Mouse (Mus musculus) lung, embryonic 14.5 days (tissue): ENCODE measurements around the gene Fbxo8. TPM values are rescaled to one million over a fixed set of nuclear protein-coding genes. Genes with fewer than 3 reads are reported as not detected.
A peak's percentile ranks its signal among the peaks of the same experiment; 100 is the strongest.

Source experiments
- ATAC-seq: fragments of 200-750 bp; cut with Nextera tagmentation; 2 replicates; pipeline ENCODE4 v1.8.0; 2017; ENCODE audit warnings: mild to moderate bottlenecking, moderate TSS enrichment, moderate library complexity; ENCODE audit not compliant: insufficient read depth
- DNase-seq: peaks from one replicate; pipeline ENCODE4 v3.0.0-alpha.2; 2015
- H3K27ac ChIP-seq: fragments of 300-500 bp; sonication (generic); 2 replicates; pipeline ENCODE4 v1.5.1; 2014; ENCODE audit warnings: low read depth, mild to moderate bottlenecking, moderate library complexity
- H3K27me3 ChIP-seq: fragments of 300-500 bp; sonication (generic); 2 replicates; pipeline ENCODE4 v1.6.1; 2014; ENCODE audit warnings: low read length, control low read depth; ENCODE audit not compliant: insufficient read depth
- H3K36me3 ChIP-seq: fragments of 300-500 bp; sonication (generic); 2 replicates; pipeline ENCODE4 v1.6.1; 2014; ENCODE audit warnings: control low read depth; ENCODE audit not compliant: insufficient read depth
- H3K4me1 ChIP-seq: fragments of 300-500 bp; sonication (generic); 2 replicates; pipeline ENCODE4 v1.6.1; 2014; ENCODE audit warnings: antibody characterized with exemption, control low read depth; ENCODE audit not compliant: insufficient read depth
- H3K4me2 ChIP-seq: fragments of 300-500 bp; sonication (generic); 2 replicates; pipeline ENCODE4 v1.6.1; 2014; ENCODE audit warnings: mild to moderate bottlenecking
- H3K4me3 ChIP-seq: fragments of 300-500 bp; sonication (generic); 2 replicates; pipeline ENCODE4 v1.5.1; 2014; ENCODE audit warnings: low read depth, low read length
- H3K9ac ChIP-seq: fragments of 300-500 bp; sonication (generic); 2 replicates; pipeline ENCODE4 v1.6.1; 2014
- H3K9me3 ChIP-seq: fragments of 300-500 bp; sonication (generic); 2 replicates; pipeline ENCODE4 v1.6.1; 2016; ENCODE audit warnings: low read depth, low read length, control low read depth
- CTCF ChIP-seq: IDR thresholded peaks from 2 replicates; pipeline ENCODE4 v1.5.1; 2016; ENCODE audit warnings: antibody characterized with exemption, low read depth
- WGBS: fragments of 180-500 bp; shearing (Covaris S2); extraction: QIAGEN DNeasy Blood & Tissue Kit; methylation state at CpG from one replicate; pipeline ENCODE4 v1.1.7; 2014; 5-methylcytosine and 5-hydroxymethylcytosine counted together
- polyA plus RNA-seq: library from polyadenylated mRNA; unstranded; fragments of >200 nt; fragmentation: Nextera tagmentation; extraction: Ambion mirVana; gene quantifications from 2 replicates; pipeline ENCODE4 v1.2.1, GENCODE M21; 2014

The Fbxo8 gene
- polyA plus RNA-seq, 1 experiment from 2014 or later: 30.0 TPM

DNA sequence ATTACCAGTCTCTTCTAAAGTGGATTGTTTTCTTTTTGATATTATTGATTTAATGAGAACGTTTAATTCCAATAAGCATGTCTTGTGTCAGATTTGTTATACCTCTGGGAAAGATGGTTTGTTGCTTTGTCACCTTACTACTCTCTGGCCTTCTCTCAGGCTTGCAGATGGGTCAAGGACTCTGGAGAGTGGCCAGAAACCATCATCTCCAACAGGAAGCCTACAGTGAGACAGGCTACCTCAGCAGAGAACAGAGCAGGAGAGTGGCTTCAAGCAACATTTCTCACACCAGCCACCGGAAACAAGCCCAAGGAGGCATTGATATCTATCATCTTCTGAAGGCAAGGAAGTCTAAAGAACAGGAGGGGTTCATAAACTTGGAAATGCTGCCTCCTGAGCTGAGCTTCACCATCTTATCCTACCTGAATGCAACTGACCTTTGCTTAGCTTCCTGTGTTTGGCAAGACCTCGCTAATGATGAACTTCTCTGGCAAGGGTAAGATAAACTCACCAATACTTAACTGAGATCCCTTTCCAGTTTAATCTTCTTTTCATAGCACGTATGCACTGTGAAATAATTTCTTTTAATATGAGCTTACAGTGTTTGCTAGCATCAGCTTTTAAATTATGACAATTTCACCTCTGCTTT, 13.6 kb downstream of the Fbxo8 start:
- no peak overlapping the region for H3K27ac ChIP-seq
- no peaks in the 10 kb centered on the region for H3K27me3 ChIP-seq
- no peak for TF ChIP-seq CTCF
- H3K36me3 ChIP-seq: no peaks in the 10 kb centered on the region
- H3K4me3 ChIP-seq: no peak overlapping the region
- WGBS: 68% methylated on average over 4 of the region's 4 CpGs
- no peak overlapping the region for H3K9ac ChIP-seq
- no peak for ATAC-seq
- no peak for DNase-seq
- H3K9me3 ChIP-seq: no peaks in the 10 kb centered on the region
- H3K4me1 ChIP-seq: no peaks in the 10 kb centered on the region
- H3K4me2 ChIP-seq: no peak overlapping the region

DNA sequence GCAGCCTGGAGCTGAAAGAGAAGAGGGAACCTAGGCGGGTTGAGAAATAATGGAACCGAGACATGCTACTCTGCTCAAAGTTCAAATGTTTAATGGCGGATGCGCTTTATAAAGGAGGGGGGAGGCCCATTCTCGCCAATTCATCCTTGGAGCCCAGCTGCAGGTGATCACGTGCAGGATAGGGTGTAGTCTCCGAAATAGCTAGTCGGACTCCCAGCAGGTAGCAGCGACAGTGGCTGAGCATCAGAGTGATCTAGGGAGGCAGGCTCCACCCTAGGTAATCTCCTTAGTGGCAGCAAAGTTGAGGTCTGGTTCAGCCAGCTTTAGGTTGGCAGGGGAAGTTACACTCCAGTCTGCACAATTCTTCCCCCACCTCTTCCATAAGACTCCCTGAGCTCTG, 16.0 kb downstream of the Fbxo8 start:
- WGBS: 91% methylated on average over 9 of the region's 9 CpGs
- no peaks in the 10 kb centered on the region for H3K36me3 ChIP-seq
- ATAC-seq (no peak), DNase-seq (no peak)
- H3K27me3 ChIP-seq: no peaks in the 10 kb centered on the region
- H3K9me3 ChIP-seq: no peaks in the 10 kb centered on the region
- no peak overlapping the region for H3K4me2 ChIP-seq
- H3K4me1 ChIP-seq: no peaks in the 10 kb centered on the region
- TF ChIP-seq CTCF: no peak
- no peak overlapping the region for H3K9ac ChIP-seq
- no peak overlapping the region for H3K4me3 ChIP-seq
- no peak overlapping the region for H3K27ac ChIP-seq

DNA sequence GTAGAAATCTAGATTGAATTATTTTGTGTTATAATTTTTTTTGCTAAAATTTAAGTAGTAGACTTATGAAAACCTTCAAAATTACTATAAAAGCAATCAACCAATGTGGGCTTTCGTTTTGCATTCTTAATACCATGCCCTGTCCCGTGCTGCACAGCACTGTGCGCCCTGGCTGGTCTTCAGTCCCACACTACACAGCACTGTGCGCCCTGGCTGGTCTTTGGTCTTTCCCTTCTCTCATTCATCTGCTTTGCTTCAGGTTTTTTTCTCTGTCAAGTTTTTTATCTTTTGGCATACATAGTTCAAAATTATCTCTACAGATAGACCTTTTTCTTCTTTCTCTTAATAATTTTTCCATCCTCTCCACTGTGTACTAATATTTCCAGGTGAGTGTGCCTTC, 30.0 kb downstream of the Fbxo8 start:
- H3K27ac ChIP-seq: no peak overlapping the region
- no peaks in the 10 kb centered on the region for H3K9me3 ChIP-seq
- ATAC-seq (no peak), DNase-seq (no peak)
- no peaks in the 10 kb centered on the region for H3K36me3 ChIP-seq
- TF ChIP-seq CTCF: no peak
- H3K9ac ChIP-seq: no peak overlapping the region
- WGBS: 86% methylated on average over 4 of the region's 4 CpGs
- no peak overlapping the region for H3K4me2 ChIP-seq
- no peaks in the 10 kb centered on the region for H3K27me3 ChIP-seq
- H3K4me1 ChIP-seq: no peaks in the 10 kb centered on the region
- H3K4me3 ChIP-seq: no peak overlapping the region

DNA sequence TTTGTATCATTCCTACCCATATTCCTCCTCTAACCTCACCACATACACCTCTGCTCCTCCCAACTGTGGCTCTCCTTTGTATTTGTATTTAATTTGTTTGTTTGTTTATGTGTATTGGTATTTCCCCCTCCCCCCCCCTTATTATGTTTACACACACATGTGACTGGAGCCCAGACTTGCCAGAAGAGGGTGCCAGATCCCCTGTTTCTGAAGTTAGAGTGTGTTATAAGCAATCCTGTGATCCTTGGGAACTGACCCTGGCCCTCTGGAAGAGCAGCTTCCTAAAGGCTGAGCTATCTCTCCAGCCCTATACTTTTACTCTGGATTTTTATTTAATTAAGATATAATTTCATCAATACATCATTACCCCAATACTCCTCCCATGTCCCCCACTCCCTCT, 32.0 kb downstream of the Fbxo8 start:
- no peaks in the 10 kb centered on the region for H3K36me3 ChIP-seq
- H3K4me1 ChIP-seq: no peaks in the 10 kb centered on the region
- H3K27me3 ChIP-seq: no peaks in the 10 kb centered on the region
- H3K27ac ChIP-seq: no peak overlapping the region
- DNase-seq (peak; percentile 4), ATAC-seq (no peak)
- H3K4me2 ChIP-seq: no peak overlapping the region
- no peak overlapping the region for H3K4me3 ChIP-seq
- no peaks in the 10 kb centered on the region for H3K9me3 ChIP-seq
- no peak overlapping the region for H3K9ac ChIP-seq
- TF ChIP-seq CTCF: no peak

DNA sequence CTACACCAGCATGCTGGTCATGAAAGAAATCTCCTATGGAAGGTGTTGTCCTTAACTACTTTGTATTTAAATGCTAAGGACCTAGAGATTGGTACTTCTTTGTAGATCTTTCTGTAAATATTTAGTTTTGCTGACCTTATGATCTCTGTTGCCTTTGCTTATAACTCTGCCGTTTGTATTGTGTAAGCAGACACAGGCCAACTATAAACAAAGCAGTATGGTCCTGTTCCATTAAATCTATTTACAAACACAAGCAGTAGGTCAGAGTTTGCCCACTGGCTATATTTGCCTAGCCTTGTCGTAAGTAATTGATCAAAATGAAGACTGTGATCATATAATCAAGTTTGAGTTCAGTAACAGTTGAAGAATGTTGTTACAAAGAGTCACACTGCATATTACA, 38.1 kb downstream of the Fbxo8 start:
- H3K27ac ChIP-seq: no peak overlapping the region
- H3K4me2 ChIP-seq: no peak overlapping the region
- H3K4me1 ChIP-seq: no peaks in the 10 kb centered on the region
- 29% methylated on average over 2 of the region's 2 CpGs for WGBS
- no peak overlapping the region for H3K4me3 ChIP-seq
- no peaks in the 10 kb centered on the region for H3K27me3 ChIP-seq
- H3K9me3 ChIP-seq: no peaks in the 10 kb centered on the region
- H3K9ac ChIP-seq: no peak overlapping the region
- ATAC-seq (peak; percentile 49; the same call in 1 of the 2 replicates), DNase-seq (peak; percentile 4)
- TF ChIP-seq CTCF: no peak
- H3K36me3 ChIP-seq: no peaks in the 10 kb centered on the region

DNA sequence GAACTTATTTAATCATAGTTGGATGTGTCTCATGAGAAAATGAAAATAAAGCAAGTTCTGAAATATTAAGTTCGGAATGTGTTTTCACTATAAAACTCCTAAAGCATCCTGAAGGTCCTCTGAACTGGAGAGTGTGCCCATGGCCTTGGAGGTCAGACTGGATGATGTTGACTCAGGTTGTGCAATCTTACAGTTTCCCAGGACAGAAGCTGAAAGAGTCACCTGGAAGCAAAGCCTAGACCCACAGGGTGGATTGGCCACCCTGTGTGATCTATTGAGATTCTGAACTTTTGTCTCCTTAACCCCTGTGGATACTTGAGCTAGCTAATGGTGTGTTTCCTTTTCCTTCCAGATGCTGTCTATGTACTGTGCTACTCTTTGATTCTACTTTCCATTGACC, 40.2 kb downstream of the Fbxo8 start:
- no peaks in the 10 kb centered on the region for H3K27me3 ChIP-seq
- H3K36me3 ChIP-seq: no peaks in the 10 kb centered on the region
- H3K4me1 ChIP-seq: no peaks in the 10 kb centered on the region
- no peak for ATAC-seq
- no peak for DNase-seq
- no peaks in the 10 kb centered on the region for H3K9me3 ChIP-seq
- no peak overlapping the region for H3K4me3 ChIP-seq
- H3K9ac ChIP-seq: no peak overlapping the region
- H3K27ac ChIP-seq: no peak overlapping the region
- no peak overlapping the region for H3K4me2 ChIP-seq
- no peak for TF ChIP-seq CTCF
- WGBS: 81% methylated on average over 1 of the region's 1 CpGs

DNA sequence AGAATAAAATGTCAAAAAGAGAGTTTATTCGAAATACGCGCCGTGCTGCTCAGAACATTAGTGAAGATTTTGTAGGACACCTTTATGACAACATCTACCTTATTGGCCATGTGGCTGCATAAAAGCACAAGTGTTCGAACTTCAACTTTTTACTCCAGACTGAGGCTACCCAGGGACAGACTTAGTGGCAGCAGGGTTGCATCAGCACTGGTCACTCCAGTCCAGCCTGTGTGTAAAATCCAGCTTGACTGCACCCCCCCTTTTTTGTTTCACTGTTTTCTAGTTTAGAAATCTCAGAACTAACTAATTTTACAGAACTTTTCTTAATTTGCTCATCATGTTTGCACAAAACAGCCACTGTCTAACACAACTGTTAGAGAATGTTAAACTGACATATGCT, 40.6 kb downstream of the Fbxo8 start:
- WGBS: 97% methylated on average over 5 of the region's 5 CpGs
- TF ChIP-seq CTCF: no peak

DNA sequence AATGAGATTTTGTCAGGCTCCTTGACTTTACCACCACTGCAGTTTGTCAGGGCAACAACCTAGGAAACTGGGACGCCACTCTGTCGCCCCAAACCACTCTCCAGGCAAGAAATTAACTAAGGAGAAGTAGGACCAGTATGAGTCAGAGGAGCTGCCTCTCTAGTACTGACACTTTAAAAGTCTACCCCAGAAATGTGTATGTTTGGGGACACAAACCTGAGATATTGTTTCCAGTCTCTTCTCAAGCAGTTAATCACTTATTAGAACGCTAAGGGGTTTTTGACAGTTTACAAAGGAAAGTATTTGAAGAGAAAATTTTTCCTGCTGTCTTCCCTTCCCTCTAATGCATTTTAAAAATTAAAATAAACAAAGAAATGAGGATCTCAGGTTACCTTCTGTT, 55.6 kb downstream of the Fbxo8 start:
- Histone ChIP-seq H3K9me3 (no peaks in the 10 kb centered on the region), H3K4me2 (no peak overlapping the region)
- ATAC-seq: no peak

More for the DNA sequence above, 40.6 kb downstream of the Fbxo8 start:
- Histone ChIP-seq H3K4me1 (no peaks in the 10 kb centered on the region), H3K9me3 (no peaks in the 10 kb centered on the region), H3K4me2 (no peak overlapping the region), H3K9ac (no peak overlapping the region), H3K27me3 (no peaks in the 10 kb centered on the region), H3K36me3 (no peaks in the 10 kb centered on the region), H3K27ac (no peak overlapping the region), H3K4me3 (no peak overlapping the region)
- no peak for ATAC-seq
- no peak for DNase-seq

More for the DNA sequence above, 55.6 kb downstream of the Fbxo8 start:
- H3K27ac ChIP-seq: no peak overlapping the region
- H3K27me3 ChIP-seq: no peaks in the 10 kb centered on the region
- DNase-seq: no peak
- TF ChIP-seq CTCF: no peak
- H3K9ac ChIP-seq: no peak overlapping the region
- H3K36me3 ChIP-seq: no peaks in the 10 kb centered on the region
- no peaks in the 10 kb centered on the region for H3K4me1 ChIP-seq
- WGBS: 3% methylated on average over 3 of the region's 3 CpGs
- H3K4me3 ChIP-seq: no peak overlapping the region
